Mouse (Mus musculus): ENCODE measurements at regions not wholly inside any gene's neighbourhood (a gene's known extent, or its start where the extent isn't known, plus 50 kb on each side); places are given as distances from the start of the nearest gene placed in this dataset.
A peak's percentile ranks its signal among the peaks of the same experiment; 100 is the strongest.

- Histone ChIP-seq H3K4me1 (ENCODE audit: control insufficient read depth, low read depth, low read length) (no peaks in the 10 kb centered on the region), H3K4me2 (ENCODE audit: low read depth, low read length) (no peak overlapping the region), H3K4me3 (ENCODE audit: low read depth, low read length) (no peak overlapping the region), H3K36me3 (ENCODE audit: control insufficient read depth, insufficient read depth) (no peaks in the 10 kb centered on the region), H3K9me3 (replicated peaks; ENCODE audit: control insufficient read depth, low read length) (no peaks in the 10 kb centered on the region), H3K27me3 (ENCODE audit: control insufficient read depth, insufficient read depth, low read depth, low read length) (no peaks in the 10 kb centered on the region), H3K9ac (ENCODE audit: low read depth, low read length) (no peak overlapping the region), H3K27ac (ENCODE audit: low read length) (no peak overlapping the region)
- no peak for ATAC-seq (ENCODE audit: low read depth)
- WGBS (ENCODE audit: insufficient replicate concordance): 32% methylated on average over 3 of the region's 3 CpGs
Measured at GRCm38 (mm10) chr15:90321774-90322173, 97.7 kb downstream of the Alg10b start.

- no peak overlapping the region for H3K4me2 ChIP-seq (ENCODE audit: low read depth, low read length)
- H3K4me1 ChIP-seq (ENCODE audit: control insufficient read depth, low read depth, low read length): no peaks in the 10 kb centered on the region
- 49% methylated on average over 4 of the region's 4 CpGs for WGBS (ENCODE audit: insufficient replicate concordance)
- no peak overlapping the region for H3K4me3 ChIP-seq (ENCODE audit: low read depth, low read length)
- ATAC-seq (ENCODE audit: low read depth): no peak
- H3K27ac ChIP-seq (ENCODE audit: low read length): no peak overlapping the region
- no peaks in the 10 kb centered on the region for H3K9me3 ChIP-seq (replicated peaks; ENCODE audit: control insufficient read depth, low read length)
- no peaks in the 10 kb centered on the region for H3K36me3 ChIP-seq (ENCODE audit: control insufficient read depth, insufficient read depth)
- H3K27me3 ChIP-seq (ENCODE audit: control insufficient read depth, insufficient read depth, low read depth, low read length): no peaks in the 10 kb centered on the region
- no peak overlapping the region for H3K9ac ChIP-seq (ENCODE audit: low read depth, low read length)
Measured at GRCm38 (mm10) chr15:90333275-90333674, 109.2 kb downstream of the Alg10b start.

- ATAC-seq (ENCODE audit: low read depth): no peak
- H3K4me2 ChIP-seq (ENCODE audit: low read depth, low read length): no peak overlapping the region
- H3K27me3 ChIP-seq (ENCODE audit: control insufficient read depth, insufficient read depth, low read depth, low read length): no peaks in the 10 kb centered on the region
- H3K36me3 ChIP-seq (ENCODE audit: control insufficient read depth, insufficient read depth): no peaks in the 10 kb centered on the region
- no peak overlapping the region for H3K4me3 ChIP-seq (ENCODE audit: low read depth, low read length)
- H3K27ac ChIP-seq (ENCODE audit: low read length): no peak overlapping the region
- H3K9me3 ChIP-seq (replicated peaks; ENCODE audit: control insufficient read depth, low read length): no peaks in the 10 kb centered on the region
- H3K9ac ChIP-seq (ENCODE audit: low read depth, low read length): no peak overlapping the region
- 51% methylated on average over 1 of the region's 1 CpGs for WGBS (ENCODE audit: insufficient replicate concordance)
- no peaks in the 10 kb centered on the region for H3K4me1 ChIP-seq (ENCODE audit: control insufficient read depth, low read depth, low read length)
Measured at GRCm38 (mm10) chr15:90333766-90334165, 109.7 kb downstream of the Alg10b start.

- H3K27ac ChIP-seq (ENCODE audit: low read length): no peak overlapping the region
- WGBS (ENCODE audit: insufficient replicate concordance): 69% methylated on average over 4 of the region's 4 CpGs
- no peaks in the 10 kb centered on the region for H3K4me1 ChIP-seq (ENCODE audit: control insufficient read depth, low read depth, low read length)
- no peaks in the 10 kb centered on the region for H3K27me3 ChIP-seq (ENCODE audit: control insufficient read depth, insufficient read depth, low read depth, low read length)
- H3K36me3 ChIP-seq (ENCODE audit: control insufficient read depth, insufficient read depth): no peaks in the 10 kb centered on the region
- ATAC-seq (ENCODE audit: low read depth): no peak
- no peak overlapping the region for H3K4me3 ChIP-seq (ENCODE audit: low read depth, low read length)
- no peak overlapping the region for H3K4me2 ChIP-seq (ENCODE audit: low read depth, low read length)
- no peaks in the 10 kb centered on the region for H3K9me3 ChIP-seq (replicated peaks; ENCODE audit: control insufficient read depth, low read length)
- no peak overlapping the region for H3K9ac ChIP-seq (ENCODE audit: low read depth, low read length)
Measured at GRCm38 (mm10) chr15:90334406-90334805, 110.3 kb downstream of the Alg10b start.

- Histone ChIP-seq H3K27me3 (ENCODE audit: control insufficient read depth, insufficient read depth, low read depth, low read length) (no peaks in the 10 kb centered on the region), H3K9ac (ENCODE audit: low read depth, low read length) (no peak overlapping the region), H3K4me3 (ENCODE audit: low read depth, low read length) (no peak overlapping the region), H3K36me3 (ENCODE audit: control insufficient read depth, insufficient read depth) (no peaks in the 10 kb centered on the region), H3K4me2 (ENCODE audit: low read depth, low read length) (no peak overlapping the region), H3K27ac (ENCODE audit: low read length) (no peak overlapping the region), H3K9me3 (replicated peaks; ENCODE audit: control insufficient read depth, low read length) (no peaks in the 10 kb centered on the region), H3K4me1 (ENCODE audit: control insufficient read depth, low read depth, low read length) (no peaks in the 10 kb centered on the region)
- ATAC-seq (ENCODE audit: low read depth): no peak
- 71% methylated on average over 7 of the region's 7 CpGs for WGBS (ENCODE audit: insufficient replicate concordance)
Measured at GRCm38 (mm10) chr15:90335506-90335905, 111.4 kb downstream of the Alg10b start.

- ATAC-seq (ENCODE audit: low read depth): no peak
- H3K4me2 ChIP-seq (ENCODE audit: low read depth, low read length): no peak overlapping the region
- H3K27ac ChIP-seq (ENCODE audit: low read length): no peak overlapping the region
- 48% methylated on average over 1 of the region's 1 CpGs for WGBS (ENCODE audit: insufficient replicate concordance)
- no peak overlapping the region for H3K9ac ChIP-seq (ENCODE audit: low read depth, low read length)
- no peaks in the 10 kb centered on the region for H3K36me3 ChIP-seq (ENCODE audit: control insufficient read depth, insufficient read depth)
- H3K4me1 ChIP-seq (ENCODE audit: control insufficient read depth, low read depth, low read length): no peaks in the 10 kb centered on the region
- no peak overlapping the region for H3K4me3 ChIP-seq (ENCODE audit: low read depth, low read length)
- no peaks in the 10 kb centered on the region for H3K27me3 ChIP-seq (ENCODE audit: control insufficient read depth, insufficient read depth, low read depth, low read length)
- no peaks in the 10 kb centered on the region for H3K9me3 ChIP-seq (replicated peaks; ENCODE audit: control insufficient read depth, low read length)
Measured at GRCm38 (mm10) chr15:90340089-90340488, 116.0 kb downstream of the Alg10b start.

- H3K27ac ChIP-seq (ENCODE audit: low read length): no peak overlapping the region
- H3K36me3 ChIP-seq (ENCODE audit: control insufficient read depth, insufficient read depth): no peaks in the 10 kb centered on the region
- H3K4me1 ChIP-seq (ENCODE audit: control insufficient read depth, low read depth, low read length): no peaks in the 10 kb centered on the region
- H3K27me3 ChIP-seq (ENCODE audit: control insufficient read depth, insufficient read depth, low read depth, low read length): no peaks in the 10 kb centered on the region
- no peak overlapping the region for H3K4me2 ChIP-seq (ENCODE audit: low read depth, low read length)
- H3K9me3 ChIP-seq (replicated peaks; ENCODE audit: control insufficient read depth, low read length): no peaks in the 10 kb centered on the region
- WGBS (ENCODE audit: insufficient replicate concordance): 48% methylated on average over 2 of the region's 2 CpGs
- no peak overlapping the region for H3K4me3 ChIP-seq (ENCODE audit: low read depth, low read length)
- no peak for ATAC-seq (ENCODE audit: low read depth)
- no peak overlapping the region for H3K9ac ChIP-seq (ENCODE audit: low read depth, low read length)
Measured at GRCm38 (mm10) chr15:90341261-90341660, 117.2 kb downstream of the Alg10b start.

- peak; percentile 39; the same call in 1 of the 2 replicates for ATAC-seq (ENCODE audit: low read depth)
- Histone ChIP-seq H3K9me3 (replicated peaks; ENCODE audit: control insufficient read depth, low read length) (no peaks in the 10 kb centered on the region), H3K9ac (ENCODE audit: low read depth, low read length) (no peak overlapping the region), H3K36me3 (ENCODE audit: control insufficient read depth, insufficient read depth) (no peaks in the 10 kb centered on the region), H3K4me2 (ENCODE audit: low read depth, low read length) (no peak overlapping the region), H3K4me1 (ENCODE audit: control insufficient read depth, low read depth, low read length) (no peaks in the 10 kb centered on the region), H3K27me3 (ENCODE audit: control insufficient read depth, insufficient read depth, low read depth, low read length) (no peaks in the 10 kb centered on the region), H3K4me3 (ENCODE audit: low read depth, low read length) (no peak overlapping the region), H3K27ac (ENCODE audit: low read length) (no peak overlapping the region)
- 25% methylated on average over 1 of the region's 1 CpGs for WGBS (ENCODE audit: insufficient replicate concordance)
Measured at GRCm38 (mm10) chr15:90343771-90344170, 119.7 kb downstream of the Alg10b start.

- H3K9me3 ChIP-seq (replicated peaks; ENCODE audit: control insufficient read depth, low read length): no peaks in the 10 kb centered on the region
- WGBS (ENCODE audit: insufficient replicate concordance): 48% methylated on average over 4 of the region's 4 CpGs
- no peak overlapping the region for H3K4me2 ChIP-seq (ENCODE audit: low read depth, low read length)
- no peak overlapping the region for H3K4me3 ChIP-seq (ENCODE audit: low read depth, low read length)
- H3K27ac ChIP-seq (ENCODE audit: low read length): no peak overlapping the region
- no peaks in the 10 kb centered on the region for H3K4me1 ChIP-seq (ENCODE audit: control insufficient read depth, low read depth, low read length)
- H3K9ac ChIP-seq (ENCODE audit: low read depth, low read length): no peak overlapping the region
- no peaks in the 10 kb centered on the region for H3K36me3 ChIP-seq (ENCODE audit: control insufficient read depth, insufficient read depth)
- no peak for ATAC-seq (ENCODE audit: low read depth)
- no peaks in the 10 kb centered on the region for H3K27me3 ChIP-seq (ENCODE audit: control insufficient read depth, insufficient read depth, low read depth, low read length)
Measured at GRCm38 (mm10) chr15:90344956-90345355, 120.8 kb downstream of the Alg10b start.
